Comparison of ENCODE assay signal across 13 mouse cellular contexts in genomic region chr4:40220437-40220836, GRCm38 (mm10). TPM values are rescaled to one million over a fixed set of nuclear protein-coding genes. Genes with fewer than 3 reads are reported as not detected.
DNase-seq lines count a peak whose midpoint lies in the region; ATAC-seq and TF ChIP-seq lines count a peak whose summit lies in the region.
"Had no signal": no experiment of that assay in that cellular context is flagged by ENCODE, and none has a peak within 500 bp of the region (broad histone marks: within the 10 kb centered on the region; RNA-seq: fewer than 3 reads in every experiment).

No protein-coding gene starts in this region.

- DNase-seq in kidney, adult 2 months = peak; percentile 44
- DNase-seq in kidney, adult 18-20 months = no peak
- DNase-seq in embryo, embryonic 9.5 days (ENCODE audit: extremely low spot score) = peak; percentile 9
- DNase-seq in spleen, postnatal 36 days (ENCODE audit: low spot score in 2 of 2) = no peak
- DNase-seq in frontal cortex, postnatal 36 days (ENCODE audit: low spot score in 2 of 2) = no peak
- DNase-seq: adrenal gland, postnatal 14 days; right cerebral cortex, postnatal 4 days; thymus, postnatal 4 days had no signal

- H3K27ac ChIP-seq in kidney, adult 2 months (ENCODE audit: insufficient read depth, low read depth, low read length) = no peak overlapping the region
- H3K27ac ChIP-seq in hindbrain, embryonic 15.5 days (replicated peaks) = no peak overlapping the region
- H3K27ac ChIP-seq in neural tube, embryonic 14.5 days (ENCODE audit: low read depth, low read length) = no peak overlapping the region
- H3K27ac ChIP-seq: kidney, embryonic 15.5 days had no signal

- H3K4me2 ChIP-seq in hindbrain, embryonic 15.5 days = peak overlapping the region; percentile 6; the same call in 1 of the 2 replicates
- peak overlapping the region; percentile 0; the same call in 1 of the 2 replicates for H3K4me2 ChIP-seq in neural tube, embryonic 14.5 days (ENCODE audit: low read depth, low read length)
- H3K4me2 ChIP-seq: kidney, embryonic 15.5 days had no signal

- peaks cover 2% of the 10 kb centered on the region for H3K36me3 ChIP-seq in kidney, adult 2 months (ENCODE audit: control insufficient read depth, insufficient read depth, low read length)
- no peaks in the 10 kb centered on the region for H3K36me3 ChIP-seq in hindbrain, embryonic 15.5 days
- H3K36me3 ChIP-seq in neural tube, embryonic 14.5 days (ENCODE audit: control insufficient read depth, insufficient read depth, low read length) = no peaks in the 10 kb centered on the region
- H3K36me3 ChIP-seq: G1E had no signal

- no peaks in the 10 kb centered on the region for H3K9me3 ChIP-seq in hindbrain, embryonic 15.5 days
- no peaks in the 10 kb centered on the region for H3K9me3 ChIP-seq in neural tube, embryonic 14.5 days (ENCODE audit: control insufficient read depth, low read length)
- H3K9me3 ChIP-seq: G1E; kidney, embryonic 15.5 days had no signal

- 60% methylated on average over 12 of the region's 12 CpGs for WGBS in kidney, adult 2 months
- WGBS in hindbrain, embryonic 15.5 days = 24% methylated on average over 12 of the region's 12 CpGs
- 21% methylated on average over 12 of the region's 12 CpGs for WGBS in neural tube, embryonic 14.5 days

- TF ChIP-seq POLR2A in kidney, adult 2 months (IDR thresholded peaks at IDR 0.05; ENCODE audit: low read depth, low read length) = no peak

- H3K4me3 ChIP-seq in kidney, adult 2 months (ENCODE audit: insufficient read depth, low read depth, low read length) = no peak overlapping the region
- H3K4me3 ChIP-seq in hindbrain, embryonic 15.5 days = no peak overlapping the region
- H3K4me3 ChIP-seq in neural tube, embryonic 14.5 days (ENCODE audit: low read depth, low read length) = no peak overlapping the region
- H3K4me3 ChIP-seq: kidney, embryonic 15.5 days had no signal

- no peaks in the 10 kb centered on the region for H3K27me3 ChIP-seq in kidney, adult 2 months (replicated peaks; ENCODE audit: control insufficient read depth, insufficient read depth, low read length)
- no peaks in the 10 kb centered on the region for H3K27me3 ChIP-seq in hindbrain, embryonic 15.5 days
- no peaks in the 10 kb centered on the region for H3K27me3 ChIP-seq in neural tube, embryonic 14.5 days (ENCODE audit: control insufficient read depth, insufficient read depth, low read length)
- H3K27me3 ChIP-seq: kidney, embryonic 15.5 days had no signal

- ATAC-seq in hindbrain, embryonic 15.5 days (ENCODE audit: low FRiP score, low read depth) = no peak
- no peak for ATAC-seq in neural tube, embryonic 14.5 days (ENCODE audit: low read depth)
- no peak for ATAC-seq in megakaryocyte-erythroid progenitor cell, adult 5-6 weeks (replicated peaks; ENCODE audit: low FRiP score, low TSS enrichment, poor library complexity, severe bottlenecking)

- H3K9ac ChIP-seq in hindbrain, embryonic 15.5 days = no peak overlapping the region
- no peak overlapping the region for H3K9ac ChIP-seq in neural tube, embryonic 14.5 days (replicated peaks; ENCODE audit: low read depth, low read length)
- H3K9ac ChIP-seq: kidney, embryonic 15.5 days had no signal

- no peaks in the 10 kb centered on the region; the same call in 1 of the 2 replicates for H3K4me1 ChIP-seq in kidney, adult 2 months (ENCODE audit: control insufficient read depth, insufficient read depth, low read length)
- no peaks in the 10 kb centered on the region for H3K4me1 ChIP-seq in hindbrain, embryonic 15.5 days (replicated peaks)
- no peaks in the 10 kb centered on the region for H3K4me1 ChIP-seq in neural tube, embryonic 14.5 days (ENCODE audit: control insufficient read depth, insufficient read depth, low read length)

- no peak for TF ChIP-seq CTCF in kidney, adult 2 months (conservative IDR thresholded peaks at IDR 0.05; ENCODE audit: insufficient read depth, insufficient read length, low read depth, low read length)

RNA-seq across cellular contexts. Expression of gene Ddx58, which starts 19.2 kb away (rescaled TPM):
- 14.5 and 19.4 TPM in 2 replicates for polyA plus RNA-seq in kidney, adult 2 months (2012; rRNA removed)
- polyA plus RNA-seq in hindbrain, embryonic 15.5 days (2015; fragmentation: Nextera tagmentation; extraction: Ambion mirVana) = 3.3 TPM in 2 replicates
- polyA plus RNA-seq in neural tube, embryonic 14.5 days (2014; fragmentation: Nextera tagmentation; extraction: Ambion mirVana) = 3.3 and 3.7 TPM in 2 replicates
- 11.3 and 14.2 TPM in 2 replicates for total RNA-seq in megakaryocyte-erythroid progenitor cell, adult 5-6 weeks (2014; fragmentation: Nextera tagmentation)
- total RNA-seq in megakaryocyte-erythroid progenitor cell, adult 5-6 weeks (2017) = 18.9 and 20.2 TPM in 2 replicates

RNA-seq across cellular contexts. Expression of gene Smim27, which starts 48.9 kb away (rescaled TPM):
- polyA plus RNA-seq in kidney, adult 2 months (2012; rRNA removed) = 22.8 and 27.6 TPM in 2 replicates
- polyA plus RNA-seq in hindbrain, embryonic 15.5 days (2015; fragmentation: Nextera tagmentation; extraction: Ambion mirVana) = 13.7 and 20.3 TPM in 2 replicates
- 13.0 TPM in 2 replicates for polyA plus RNA-seq in neural tube, embryonic 14.5 days (2014; fragmentation: Nextera tagmentation; extraction: Ambion mirVana)
- total RNA-seq in megakaryocyte-erythroid progenitor cell, adult 5-6 weeks (2014; fragmentation: Nextera tagmentation) = 7.4 and 26.3 TPM in 2 replicates
- total RNA-seq in megakaryocyte-erythroid progenitor cell, adult 5-6 weeks (2017) = 6.0 and 6.9 TPM in 2 replicates

RNA-seq across cellular contexts. Expression of gene Topors, which starts 49.2 kb away (rescaled TPM):
- 3.8 and 5.4 TPM in 2 replicates for polyA plus RNA-seq in kidney, adult 2 months (2012; rRNA removed)
- polyA plus RNA-seq in hindbrain, embryonic 15.5 days (2015; fragmentation: Nextera tagmentation; extraction: Ambion mirVana) = 29.2 and 31.1 TPM in 2 replicates
- polyA plus RNA-seq in neural tube, embryonic 14.5 days (2014; fragmentation: Nextera tagmentation; extraction: Ambion mirVana) = 30.7 and 36.9 TPM in 2 replicates
- total RNA-seq in megakaryocyte-erythroid progenitor cell, adult 5-6 weeks (2014; fragmentation: Nextera tagmentation) = 27.1 and 41.9 TPM in 2 replicates
- total RNA-seq in megakaryocyte-erythroid progenitor cell, adult 5-6 weeks (2017) = 88.1 and 96.6 TPM in 2 replicates

RNA-seq across cellular contexts. Expression of gene Ndufb6, which starts 58.8 kb away (rescaled TPM):
- 227 and 287 TPM in 2 replicates for polyA plus RNA-seq in kidney, adult 2 months (2012; rRNA removed)
- polyA plus RNA-seq in hindbrain, embryonic 15.5 days (2015; fragmentation: Nextera tagmentation; extraction: Ambion mirVana) = 361 and 394 TPM in 2 replicates
- 336 and 381 TPM in 2 replicates for polyA plus RNA-seq in neural tube, embryonic 14.5 days (2014; fragmentation: Nextera tagmentation; extraction: Ambion mirVana)
- total RNA-seq in megakaryocyte-erythroid progenitor cell, adult 5-6 weeks (2014; fragmentation: Nextera tagmentation) = 164 and 196 TPM in 2 replicates
- 67.9 and 81.9 TPM in 2 replicates for total RNA-seq in megakaryocyte-erythroid progenitor cell, adult 5-6 weeks (2017)

Comparison
In these comparisons a context has a peak if more than half of its experiments do, and no peak if none do; other contexts are left out.
1. DNase-seq: peak in kidney, adult 2 months (single experiment) and embryo, embryonic 9.5 days (single experiment); none in kidney, adult 18-20 months (single experiment), spleen, postnatal 36 days (0 of 2) and frontal cortex, postnatal 36 days (0 of 2).